In genomic region chr4:152173041-152173440, GRCm38 (mm10) we compare ENCODE assay signal across 9 mouse cellular contexts. TPM values are rescaled to one million over a fixed set of nuclear protein-coding genes. Genes with fewer than 3 reads are reported as not detected.
DNase-seq lines count a peak whose midpoint lies in the region; ATAC-seq and TF ChIP-seq lines count a peak whose summit lies in the region.
"Had no signal": no experiment of that assay in that cellular context is flagged by ENCODE, and none has a peak within 500 bp of the region (broad histone marks: within the 10 kb centered on the region; RNA-seq: fewer than 3 reads in every experiment).

No protein-coding gene starts in this region.

- no peaks in the 10 kb centered on the region for H3K9me3 ChIP-seq in midbrain, embryonic 14.5 days (ENCODE audit: control insufficient read depth, low read length)
- no peaks in the 10 kb centered on the region for H3K9me3 ChIP-seq in midbrain, embryonic 13.5 days
- H3K9me3 ChIP-seq in embryonic facial prominence, embryonic 14.5 days (ENCODE audit: control insufficient read depth, low read length) = no peaks in the 10 kb centered on the region
- no peaks in the 10 kb centered on the region for H3K9me3 ChIP-seq in kidney, postnatal 0 days (replicated peaks; ENCODE audit: low read length)
- no peaks in the 10 kb centered on the region for H3K9me3 ChIP-seq in liver, embryonic 13.5 days (replicated peaks)

- DNase-seq in midbrain, embryonic 14.5 days = peak; percentile 83
- peak; percentile 79 for DNase-seq in adrenal gland, postnatal 25 days
- DNase-seq in embryonic facial prominence, embryonic 14.5 days (ENCODE audit: low spot score) = peak; percentile 62
- DNase-seq in kidney, postnatal 0 days (ENCODE audit: low spot score) = peak; percentile 82
- peak; percentile 63 for DNase-seq in liver, embryonic 13.5 days
- peak; percentile 79 for DNase-seq in right cerebral cortex, adult 18-20 months
- DNase-seq in urinary bladder, postnatal 36 days (ENCODE audit: low spot score in 2 of 2) = peak; percentile 70 to 82

- peaks cover 3% of the 10 kb centered on the region; the same call in 1 of the 2 replicates for H3K4me1 ChIP-seq in midbrain, embryonic 14.5 days (ENCODE audit: control insufficient read depth, insufficient read depth, low read length)
- peaks cover 6% of the 10 kb centered on the region for H3K4me1 ChIP-seq in midbrain, embryonic 13.5 days (replicated peaks)
- peaks cover 5% of the 10 kb centered on the region for H3K4me1 ChIP-seq in embryonic facial prominence, embryonic 14.5 days (ENCODE audit: control insufficient read depth, insufficient read depth, low read length)
- H3K4me1 ChIP-seq in kidney, postnatal 0 days (replicated peaks; ENCODE audit: insufficient read depth, low read length) = no peaks in the 10 kb centered on the region
- H3K4me1 ChIP-seq in liver, embryonic 13.5 days (replicated peaks) = peaks cover 11% of the 10 kb centered on the region

- no peak overlapping the region for H3K27ac ChIP-seq in midbrain, embryonic 14.5 days (replicated peaks; ENCODE audit: low read depth, low read length)
- no peak overlapping the region for H3K27ac ChIP-seq in midbrain, embryonic 13.5 days
- H3K27ac ChIP-seq in embryonic facial prominence, embryonic 14.5 days (replicated peaks; ENCODE audit: low read depth, low read length) = no peak overlapping the region
- H3K27ac ChIP-seq in kidney, postnatal 0 days = no peak overlapping the region
- no peak overlapping the region for H3K27ac ChIP-seq in liver, embryonic 13.5 days
- H3K27ac ChIP-seq: heart, embryonic 13.5 days had no signal

- TF ChIP-seq CTCF in kidney, postnatal 0 days (IDR thresholded peaks at IDR 0.05; ENCODE audit: low read depth) = peak; percentile 92

- ATAC-seq in midbrain, embryonic 14.5 days (ENCODE audit: low FRiP score, low TSS enrichment) = no peak
- no peak for ATAC-seq in midbrain, embryonic 13.5 days
- no peak for ATAC-seq in embryonic facial prominence, embryonic 14.5 days (ENCODE audit: low read depth)
- no peak for ATAC-seq in kidney, postnatal 0 days (replicated peaks; ENCODE audit: low FRiP score, low read depth)
- ATAC-seq in liver, embryonic 13.5 days (ENCODE audit: low read depth) = no peak

- H3K9ac ChIP-seq in midbrain, embryonic 14.5 days (replicated peaks; ENCODE audit: low read length) = no peak overlapping the region
- no peak overlapping the region for H3K9ac ChIP-seq in midbrain, embryonic 13.5 days (replicated peaks)
- H3K9ac ChIP-seq in embryonic facial prominence, embryonic 14.5 days (ENCODE audit: low read depth, low read length) = no peak overlapping the region
- no peak overlapping the region for H3K9ac ChIP-seq in kidney, postnatal 0 days (ENCODE audit: low read depth, low read length)
- no peak overlapping the region for H3K9ac ChIP-seq in liver, embryonic 13.5 days
- H3K9ac ChIP-seq: heart, embryonic 13.5 days had no signal

- H3K27me3 ChIP-seq in midbrain, embryonic 14.5 days (ENCODE audit: control insufficient read depth, insufficient read depth, low read length) = peaks cover 14% of the 10 kb centered on the region; the same call in 1 of the 2 replicates
- H3K27me3 ChIP-seq in midbrain, embryonic 13.5 days = peaks cover 70% of the 10 kb centered on the region
- peaks cover 5% of the 10 kb centered on the region; the same call in 1 of the 2 replicates for H3K27me3 ChIP-seq in embryonic facial prominence, embryonic 14.5 days (replicated peaks; ENCODE audit: control insufficient read depth, insufficient read depth, low read length)
- no peaks in the 10 kb centered on the region for H3K27me3 ChIP-seq in kidney, postnatal 0 days (ENCODE audit: insufficient read depth, low read length)
- peaks cover 22% of the 10 kb centered on the region; the same call in 1 of the 2 replicates for H3K27me3 ChIP-seq in liver, embryonic 13.5 days

- H3K4me3 ChIP-seq in midbrain, embryonic 14.5 days (replicated peaks; ENCODE audit: low read depth, low read length) = no peak overlapping the region
- H3K4me3 ChIP-seq in midbrain, embryonic 13.5 days (replicated peaks) = no peak overlapping the region
- H3K4me3 ChIP-seq in embryonic facial prominence, embryonic 14.5 days (ENCODE audit: low read depth, low read length) = no peak overlapping the region
- no peak overlapping the region for H3K4me3 ChIP-seq in kidney, postnatal 0 days (replicated peaks; ENCODE audit: low read depth, low read length)
- H3K4me3 ChIP-seq in liver, embryonic 13.5 days (replicated peaks) = no peak overlapping the region
- H3K4me3 ChIP-seq: heart, embryonic 13.5 days had no signal

- no peak overlapping the region for H3K4me2 ChIP-seq in midbrain, embryonic 14.5 days (ENCODE audit: low read length)
- H3K4me2 ChIP-seq in midbrain, embryonic 13.5 days (replicated peaks) = no peak overlapping the region
- H3K4me2 ChIP-seq in embryonic facial prominence, embryonic 14.5 days (ENCODE audit: low read depth, low read length) = no peak overlapping the region
- H3K4me2 ChIP-seq in kidney, postnatal 0 days (ENCODE audit: low read length) = no peak overlapping the region
- H3K4me2 ChIP-seq in liver, embryonic 13.5 days = no peak overlapping the region
- H3K4me2 ChIP-seq: heart, embryonic 13.5 days had no signal

- 1% methylated on average over 5 of the region's 5 CpGs for WGBS in midbrain, embryonic 14.5 days
- 0% methylated on average over 5 of the region's 5 CpGs for WGBS in midbrain, embryonic 13.5 days
- WGBS in embryonic facial prominence, embryonic 14.5 days = 0% methylated on average over 5 of the region's 5 CpGs
- WGBS in kidney, postnatal 0 days = under 1% methylated on average over 5 of the region's 5 CpGs
- WGBS in liver, embryonic 13.5 days (ENCODE audit: insufficient replicate concordance) = 0% methylated on average over 5 of the region's 5 CpGs

- no peaks in the 10 kb centered on the region for H3K36me3 ChIP-seq in midbrain, embryonic 14.5 days (ENCODE audit: control insufficient read depth, insufficient read depth, low read length)
- H3K36me3 ChIP-seq in midbrain, embryonic 13.5 days = no peaks in the 10 kb centered on the region
- no peaks in the 10 kb centered on the region for H3K36me3 ChIP-seq in embryonic facial prominence, embryonic 14.5 days (ENCODE audit: control insufficient read depth, insufficient read depth, low read length)
- H3K36me3 ChIP-seq in kidney, postnatal 0 days (ENCODE audit: insufficient read depth, low read length) = no peaks in the 10 kb centered on the region
- H3K36me3 ChIP-seq in liver, embryonic 13.5 days = no peaks in the 10 kb centered on the region
- H3K36me3 ChIP-seq: heart, embryonic 13.5 days had no signal

RNA-seq across cellular contexts. Expression of gene Acot7, which starts 4.9 kb away (rescaled TPM):
- polyA plus RNA-seq in midbrain, embryonic 14.5 days (2014; fragmentation: Nextera tagmentation; extraction: Ambion mirVana) = 276 and 368 TPM in 2 replicates
- polyA plus RNA-seq in midbrain, embryonic 13.5 days (2015; fragmentation: Nextera tagmentation; extraction: Ambion mirVana) = 206 and 218 TPM in 2 replicates
- total RNA-seq in adrenal gland, postnatal 25 days (2021) = 34.6 and 39.9 TPM in 2 replicates
- 70.1 and 71.8 TPM in 2 replicates for polyA plus RNA-seq in embryonic facial prominence, embryonic 14.5 days (2014; fragmentation: Nextera tagmentation; extraction: Ambion mirVana)
- polyA plus RNA-seq in kidney, postnatal 0 days (2015; fragmentation: Nextera tagmentation; extraction: Ambion mirVana) = 56.4 and 63.5 TPM in 2 replicates
- polyA plus RNA-seq in liver, embryonic 13.5 days (2015; fragmentation: Nextera tagmentation; extraction: Ambion mirVana) = 24.8 and 25.2 TPM in 2 replicates

RNA-seq across cellular contexts. Expression of gene Hes2, which starts 14.4 kb away (rescaled TPM):
- not detected in 2 replicates for polyA plus RNA-seq in midbrain, embryonic 14.5 days (2014; fragmentation: Nextera tagmentation; extraction: Ambion mirVana)
- polyA plus RNA-seq in midbrain, embryonic 13.5 days (2015; fragmentation: Nextera tagmentation; extraction: Ambion mirVana) = 0.26 and 0.28 TPM in 2 replicates
- not detected in 2 replicates for total RNA-seq in adrenal gland, postnatal 25 days (2021)
- 0.25 and 0.43 TPM in 2 replicates for polyA plus RNA-seq in embryonic facial prominence, embryonic 14.5 days (2014; fragmentation: Nextera tagmentation; extraction: Ambion mirVana)
- polyA plus RNA-seq in kidney, postnatal 0 days (2015; fragmentation: Nextera tagmentation; extraction: Ambion mirVana) = 0.41 and 0.78 TPM in 2 replicates
- 0.06 TPM in 1 of 2 replicates, not detected in the other for polyA plus RNA-seq in liver, embryonic 13.5 days (2015; fragmentation: Nextera tagmentation; extraction: Ambion mirVana)
- polyA plus RNA-seq: heart, embryonic 13.5 days had no signal

RNA-seq across cellular contexts. Expression of gene Espn, which starts 20.9 kb away (rescaled TPM):
- not detected in 2 replicates for polyA plus RNA-seq in midbrain, embryonic 14.5 days (2014; fragmentation: Nextera tagmentation; extraction: Ambion mirVana)
- 0.07 TPM in 1 of 2 replicates, not detected in the other for polyA plus RNA-seq in midbrain, embryonic 13.5 days (2015; fragmentation: Nextera tagmentation; extraction: Ambion mirVana)
- 1.2 TPM in 2 replicates for total RNA-seq in adrenal gland, postnatal 25 days (2021)
- polyA plus RNA-seq in embryonic facial prominence, embryonic 14.5 days (2014; fragmentation: Nextera tagmentation; extraction: Ambion mirVana) = 4.2 and 4.4 TPM in 2 replicates
- polyA plus RNA-seq in kidney, postnatal 0 days (2015; fragmentation: Nextera tagmentation; extraction: Ambion mirVana) = 32.9 and 35.0 TPM in 2 replicates
- polyA plus RNA-seq in liver, embryonic 13.5 days (2015; fragmentation: Nextera tagmentation; extraction: Ambion mirVana) = 1.8 and 2.1 TPM in 2 replicates

RNA-seq across cellular contexts. Expression of gene Tnfrsf25, which starts 57.3 kb away (rescaled TPM):
- 0.54 and 1.2 TPM in 2 replicates for polyA plus RNA-seq in midbrain, embryonic 14.5 days (2014; fragmentation: Nextera tagmentation; extraction: Ambion mirVana)
- polyA plus RNA-seq in midbrain, embryonic 13.5 days (2015; fragmentation: Nextera tagmentation; extraction: Ambion mirVana) = 0.87 and 0.97 TPM in 2 replicates
- total RNA-seq in adrenal gland, postnatal 25 days (2021) = 1.5 and 2.0 TPM in 2 replicates
- polyA plus RNA-seq in embryonic facial prominence, embryonic 14.5 days (2014; fragmentation: Nextera tagmentation; extraction: Ambion mirVana) = 0.65 and 1.4 TPM in 2 replicates
- polyA plus RNA-seq in kidney, postnatal 0 days (2015; fragmentation: Nextera tagmentation; extraction: Ambion mirVana) = 0.68 and 0.83 TPM in 2 replicates
- polyA plus RNA-seq in liver, embryonic 13.5 days (2015; fragmentation: Nextera tagmentation; extraction: Ambion mirVana) = 0.37 and 0.48 TPM in 2 replicates
